Mouse (Mus musculus) heart, adult 2 months (tissue): ENCODE results near the gene Dera.

Experiments used
- CTCF ChIP-seq: fragments of 200-600 bp; IDR thresholded peaks from 2 replicates; pipeline ENCODE4 v1.8.1; 2022; ENCODE audit warnings: antibody characterized with exemption, mild to moderate bottlenecking, moderate library complexity
- POLR2A ChIP-seq: fragments of 200-500 bp; IDR thresholded peaks from 2 replicates; pipeline ENCODE4 v1.6.1; 2011; ENCODE audit warnings: mild to moderate bottlenecking, low read depth, low read length, control low read depth; ENCODE audit not compliant: insufficient read depth

DNA sequence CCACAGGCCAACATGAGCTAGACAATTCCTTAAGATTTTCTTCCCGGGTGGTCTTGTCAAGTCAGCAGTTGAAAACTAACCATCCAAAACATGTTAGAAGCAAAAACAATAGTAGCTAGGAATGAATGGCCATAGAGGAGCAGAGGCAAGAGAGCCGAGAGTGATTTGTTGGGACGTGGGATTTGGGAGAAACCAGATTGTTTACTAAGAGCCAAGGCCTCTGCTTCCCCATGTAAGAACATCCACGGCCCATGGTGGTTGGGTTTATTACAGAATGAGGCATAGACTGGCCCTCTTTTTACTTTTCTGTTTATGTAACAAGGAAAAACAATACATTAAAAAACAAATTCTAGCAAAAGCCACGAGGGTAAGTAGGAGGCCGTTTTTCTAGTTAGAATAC, 54.4 kb downstream of the Dera start:
- TF ChIP-seq CTCF (no peak), POLR2A (no peak)
